Mouse (Mus musculus) gastrocnemius, postnatal 14 days (tissue): ENCODE results near the gene Cit. TPM values are rescaled to one million over a fixed set of nuclear protein-coding genes. Genes with fewer than 3 reads are reported as not detected.

Experiments used
- DNase-seq: peaks from one replicate; pipeline ENCODE4 v3.0.0; 2021; ENCODE audit warnings: mixed read lengths
- intact Hi-C: fragments of 180-260 bp; cut with DNase I; formaldehyde crosslinking; loops from one replicate; pipeline ENCODE4 v1.15.1; 2025; ENCODE audit warnings: low total_unique reads
- total RNA-seq, 2 experiments: library from RNA; stranded (reverse); gene quantifications; 2 replicates each; pipeline ENCODE4 v1.2.3; 2021

The Cit gene
- total RNA-seq, 2 experiments from 2014 or later = 2.9 to 4.6 TPM

GRCm38 (mm10) chr5:115994101-115994500 lies 149.0 kb downstream of the Cit start:
- DNase-seq = no peak
- intact Hi-C loops = no loop called here

- intact Hi-C loops = no loop called here
- no peak for DNase-seq
Observed at GRCm38 (mm10) chr5:115997376-115997775, 152.3 kb downstream of the Cit start.

- intact Hi-C loops = no loop called here
- DNase-seq = no peak
Observed at GRCm38 (mm10) chr5:116003154-116003553, 158.1 kb downstream of the Cit start.

- DNase-seq = no peak
- intact Hi-C loops = no loop called here
Observed at GRCm38 (mm10) chr5:116003825-116004224, 158.7 kb downstream of the Cit start.

- intact Hi-C loops = no loop called here
- no peak for DNase-seq
Observed at GRCm38 (mm10) chr5:116004271-116004670, 159.2 kb downstream of the Cit start.

- peak; percentile 52 for DNase-seq
- intact Hi-C loops = no loop called here
Observed at GRCm38 (mm10) chr5:116006324-116007099, 161.4 kb downstream of the Cit start.

- intact Hi-C loops = no loop called here
Observed at GRCm38 (mm10) chr5:116007723-116008122, 162.6 kb downstream of the Cit start.

GRCm38 (mm10) chr5:116009091-116009851 lies 164.2 kb downstream of the Cit start:
- no peak for DNase-seq
- intact Hi-C loops = no loop called here

More at GRCm38 (mm10) chr5:116007723-116008122, 162.6 kb downstream of the Cit start:
- no peak for DNase-seq

GRCm38 (mm10) chr5:116009884-116010627 lies 165.0 kb downstream of the Cit start:
- intact Hi-C loops = no loop called here

GRCm38 (mm10) chr5:116011700-116012099 lies 166.6 kb downstream of the Cit start:
- intact Hi-C loops = no loop called here
- DNase-seq = no peak

More at GRCm38 (mm10) chr5:116009884-116010627, 165.0 kb downstream of the Cit start:
- no peak for DNase-seq

GRCm38 (mm10) chr5:116012503-116012902 lies 167.4 kb downstream of the Cit start:
- intact Hi-C loops = no loop called here

GRCm38 (mm10) chr5:116013821-116014220 lies 168.7 kb downstream of the Cit start:
- intact Hi-C loops = no loop called here
- no peak for DNase-seq

More at GRCm38 (mm10) chr5:116012503-116012902, 167.4 kb downstream of the Cit start:
- no peak for DNase-seq

- DNase-seq = no peak
- intact Hi-C loops = no loop called here
Observed at GRCm38 (mm10) chr5:116014237-116014636, 169.2 kb downstream of the Cit start.

- no peak for DNase-seq
- intact Hi-C loops = no loop called here
Observed at GRCm38 (mm10) chr5:116016542-116016941, 171.5 kb downstream of the Cit start.

- no peak for DNase-seq
- intact Hi-C loops = no loop called here
Observed at GRCm38 (mm10) chr5:116017391-116017790, 172.3 kb downstream of the Cit start.

GRCm38 (mm10) chr5:116018196-116018595 lies 173.1 kb downstream of the Cit start:
- intact Hi-C loops = no loop called here
- no peak for DNase-seq

- intact Hi-C loops = no loop called here
Observed at GRCm38 (mm10) chr5:116018784-116019183, 173.7 kb downstream of the Cit start.

GRCm38 (mm10) chr5:116019371-116019770 lies 174.3 kb downstream of the Cit start:
- no peak for DNase-seq
- intact Hi-C loops = no loop called here

More at GRCm38 (mm10) chr5:116018784-116019183, 173.7 kb downstream of the Cit start:
- DNase-seq = no peak

- no peak for DNase-seq
- intact Hi-C loops = no loop called here
Observed at GRCm38 (mm10) chr5:116021552-116021951, 176.5 kb downstream of the Cit start.

GRCm38 (mm10) chr5:116022131-116022530 lies 177.1 kb downstream of the Cit start:
- no peak for DNase-seq
- intact Hi-C loops = no loop called here
